Mouse (Mus musculus): ENCODE results near the gene Ppp1r9b. TPM values are rescaled to one million over a fixed set of nuclear protein-coding genes. Genes with fewer than 3 reads are reported as not detected.
"Not testable (repeated sequence)": the region's sequence is repeated elsewhere in the genome, so short reads cannot be mapped to it uniquely, and the experiment has no call there.

Gene Ppp1r9b
- total RNA-seq, 1 experiment from 2014 or later: 101 TPM

- DNase-seq: no peak
These were observed 6.8 kb downstream of the Ppp1r9b start for GRCm38 (mm10) chr11:94997596-94997995.

- no peak for DNase-seq
These were observed 7.3 kb downstream of the Ppp1r9b start for GRCm38 (mm10) chr11:94998041-94998531.

GRCm38 (mm10) chr11:95000128-95000527 lies 9.3 kb downstream of the Ppp1r9b start:
- DNase-seq: no peak

- DNase-seq: peak; percentile 76
These were observed 9.7 kb downstream of the Ppp1r9b start for GRCm38 (mm10) chr11:95000548-95000947.

GRCm38 (mm10) chr11:95001058-95001457 lies 10.2 kb downstream of the Ppp1r9b start:
- peak; percentile 87 for DNase-seq

GRCm38 (mm10) chr11:95001584-95002347 lies 10.9 kb downstream of the Ppp1r9b start:
- DNase-seq: no peak

- DNase-seq: no peak
These were observed 11.9 kb downstream of the Ppp1r9b start for GRCm38 (mm10) chr11:95002705-95003104.

- DNase-seq: no peak
These were observed 13.5 kb downstream of the Ppp1r9b start for GRCm38 (mm10) chr11:95004136-95004936.

GRCm38 (mm10) chr11:95004937-95005198 lies 14.0 kb downstream of the Ppp1r9b start:
- DNase-seq: no peak

GRCm38 (mm10) chr11:95006038-95006437 lies 15.2 kb downstream of the Ppp1r9b start:
- DNase-seq: no peak

GRCm38 (mm10) chr11:95006525-95007219 lies 15.8 kb downstream of the Ppp1r9b start:
- peak; percentile 90 for DNase-seq

GRCm38 (mm10) chr11:95007418-95007817 lies 16.6 kb downstream of the Ppp1r9b start:
- no peak for DNase-seq

- no peak for DNase-seq
These were observed 18.1 kb downstream of the Ppp1r9b start for GRCm38 (mm10) chr11:95008661-95009628.

- DNase-seq: peak; percentile 76
These were observed 18.8 kb downstream of the Ppp1r9b start, which contains the start of gene Samd14 for GRCm38 (mm10) chr11:95009629-95010014. Gene Samd14, plus strand, starts transcription at chr11:95009879.

- no peak for DNase-seq
These were observed 19.4 kb downstream of the Ppp1r9b start for GRCm38 (mm10) chr11:95010141-95010739.

- DNase-seq: not testable (repeated sequence)
These were observed 20.1 kb downstream of the Ppp1r9b start for GRCm38 (mm10) chr11:95010841-95011403.

GRCm38 (mm10) chr11:95011416-95011815 lies 20.6 kb downstream of the Ppp1r9b start:
- no peak for DNase-seq

GRCm38 (mm10) chr11:95012075-95012474 lies 21.2 kb downstream of the Ppp1r9b start:
- DNase-seq: no peak

GRCm38 (mm10) chr11:95012487-95012886 lies 21.7 kb downstream of the Ppp1r9b start:
- DNase-seq: no peak

GRCm38 (mm10) chr11:95015484-95015883 lies 24.6 kb downstream of the Ppp1r9b start:
- no peak for DNase-seq
